Mouse (Mus musculus) CH12F3 (cell line): ENCODE measurements around the gene Gm6763.
"Not testable (repeated sequence)": the region's sequence is repeated elsewhere in the genome, so short reads cannot be mapped to it uniquely, and the experiment has no call there.

ENCODE experiments used
- in situ Hi-C: fragments of 300-500 bp; cut with MboI; formaldehyde crosslinking; loops from 2 replicates; pipeline ENCODE4 v1.14.3; 2020; ENCODE audit warnings: low sequenced_read_pairs

The Gm6763 gene

DNA sequence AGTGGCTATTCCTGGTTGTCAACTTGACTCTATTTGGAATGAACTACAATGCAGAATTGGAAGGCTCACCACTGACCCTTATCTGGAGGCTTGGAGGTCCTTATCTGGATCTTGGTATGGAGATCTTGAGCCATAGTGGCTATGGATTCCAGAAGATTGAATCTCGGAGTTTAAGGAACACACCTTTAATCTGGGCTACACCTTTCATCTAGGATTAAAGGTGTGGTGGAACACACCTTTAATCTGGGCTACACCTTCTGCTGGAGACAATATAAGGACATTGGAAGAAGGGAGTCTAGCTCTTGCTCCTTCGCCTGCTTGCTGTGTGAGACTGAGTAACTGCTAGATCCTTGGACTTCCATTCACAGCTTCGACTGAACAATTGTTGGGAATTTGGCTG is at the start of gene Gm6763:
Gene Gm6763, plus strand, starts transcription at position 301 of the 400 bp plus-strand sequence.
- in situ Hi-C loops: not testable (repeated sequence)

- in situ Hi-C loops: no loop called here
Observed at GRCm38 (mm10) chr10:104110044-104110443, 41.3 kb upstream of the Gm6763 start.

DNA sequence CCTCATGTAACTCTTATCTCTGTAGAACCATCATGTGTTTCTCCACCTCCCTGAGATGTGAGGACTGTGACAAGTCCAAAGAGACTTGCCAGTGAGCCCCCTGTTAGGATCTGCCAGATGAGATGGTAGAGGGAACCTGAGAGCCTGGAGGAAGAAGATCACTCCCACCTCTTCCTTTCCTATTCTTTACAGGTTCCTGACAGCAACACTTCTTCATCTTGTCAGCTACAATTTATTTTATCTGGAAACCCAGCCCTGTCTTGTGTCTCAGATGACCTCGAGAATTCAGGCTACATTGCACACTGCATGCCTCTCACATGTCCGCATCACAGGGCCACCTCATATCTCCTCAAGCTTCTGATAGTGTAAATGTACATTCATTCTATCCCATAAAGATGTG is 33.0 kb upstream of the Gm6763 start:
- in situ Hi-C loops: no loop called here

GRCm38 (mm10) chr10:104142687-104143086 is 8.6 kb upstream of the Gm6763 start, which contains the start of gene Gm21293:
Gene Gm21293, plus strand, starts transcription at chr10:104142987.
- in situ Hi-C loops: not testable (repeated sequence)

DNA sequence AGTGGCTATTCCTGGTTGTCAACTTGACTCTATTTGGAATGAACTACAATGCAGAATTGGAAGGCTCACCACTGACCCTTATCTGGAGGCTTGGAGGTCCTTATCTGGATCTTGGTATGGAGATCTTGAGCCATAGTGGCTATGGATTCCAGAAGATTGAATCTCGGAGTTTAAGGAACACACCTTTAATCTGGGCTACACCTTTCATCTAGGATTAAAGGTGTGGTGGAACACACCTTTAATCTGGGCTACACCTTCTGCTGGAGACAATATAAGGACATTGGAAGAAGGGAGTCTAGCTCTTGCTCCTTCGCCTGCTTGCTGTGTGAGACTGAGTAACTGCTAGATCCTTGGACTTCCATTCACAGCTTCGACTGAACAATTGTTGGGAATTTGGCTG is 8.4 kb downstream of the Gm6763 start, which contains the start of gene Gm8764:
Gene Gm8764, plus strand, starts transcription at position 301 of the 400 bp plus-strand sequence.
- in situ Hi-C loops: not testable (repeated sequence)

DNA sequence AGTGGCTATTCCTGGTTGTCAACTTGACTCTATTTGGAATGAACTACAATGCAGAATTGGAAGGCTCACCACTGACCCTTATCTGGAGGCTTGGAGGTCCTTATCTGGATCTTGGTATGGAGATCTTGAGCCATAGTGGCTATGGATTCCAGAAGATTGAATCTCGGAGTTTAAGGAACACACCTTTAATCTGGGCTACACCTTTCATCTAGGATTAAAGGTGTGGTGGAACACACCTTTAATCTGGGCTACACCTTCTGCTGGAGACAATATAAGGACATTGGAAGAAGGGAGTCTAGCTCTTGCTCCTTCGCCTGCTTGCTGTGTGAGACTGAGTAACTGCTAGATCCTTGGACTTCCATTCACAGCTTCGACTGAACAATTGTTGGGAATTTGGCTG is 16.9 kb downstream of the Gm6763 start, which contains the start of gene Gm21304:
Gene Gm21304, plus strand, starts transcription at position 301 of the 400 bp plus-strand sequence.
- in situ Hi-C loops: not testable (repeated sequence)

- in situ Hi-C loops: not testable (repeated sequence)
Observed at GRCm38 (mm10) chr10:104176724-104177123, 25.4 kb downstream of the Gm6763 start, which contains the start of gene Gm21312. Gene Gm21312, plus strand, starts transcription at chr10:104177024.

GRCm38 (mm10) chr10:104185233-104185632 is 33.9 kb downstream of the Gm6763 start, which contains the start of gene Gm20765:
Gene Gm20765, plus strand, starts transcription at chr10:104185533.
- in situ Hi-C loops: not testable (repeated sequence)

DNA sequence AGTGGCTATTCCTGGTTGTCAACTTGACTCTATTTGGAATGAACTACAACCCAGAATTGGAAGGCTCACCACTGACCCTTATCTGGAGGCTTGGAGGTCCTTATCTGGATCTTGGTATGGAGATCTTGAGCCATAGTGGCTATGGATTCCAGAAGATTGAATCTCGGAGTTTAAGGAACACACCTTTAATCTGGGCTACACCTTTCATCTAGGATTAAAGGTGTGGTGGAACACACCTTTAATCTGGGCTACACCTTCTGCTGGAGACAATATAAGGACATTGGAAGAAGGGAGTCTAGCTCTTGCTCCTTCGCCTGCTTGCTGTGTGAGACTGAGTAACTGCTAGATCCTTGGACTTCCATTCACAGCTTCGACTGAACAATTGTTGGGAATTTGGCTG is 42.4 kb downstream of the Gm6763 start, which contains the start of gene Gm4340:
Gene Gm4340, plus strand, starts transcription at position 301 of the 400 bp plus-strand sequence.
- in situ Hi-C loops: not testable (repeated sequence)
